Mouse (Mus musculus): ENCODE data around the gene U2af2. TPM values are rescaled to one million over a fixed set of nuclear protein-coding genes. Genes with fewer than 3 reads are reported as not detected.
"Not testable (repeated sequence)": the region's sequence is repeated elsewhere in the genome, so short reads cannot be mapped to it uniquely, and the experiment has no call there.

Gene U2af2
- polyA plus RNA-seq, 1 experiment from 2014 or later: 189 TPM

DNA sequence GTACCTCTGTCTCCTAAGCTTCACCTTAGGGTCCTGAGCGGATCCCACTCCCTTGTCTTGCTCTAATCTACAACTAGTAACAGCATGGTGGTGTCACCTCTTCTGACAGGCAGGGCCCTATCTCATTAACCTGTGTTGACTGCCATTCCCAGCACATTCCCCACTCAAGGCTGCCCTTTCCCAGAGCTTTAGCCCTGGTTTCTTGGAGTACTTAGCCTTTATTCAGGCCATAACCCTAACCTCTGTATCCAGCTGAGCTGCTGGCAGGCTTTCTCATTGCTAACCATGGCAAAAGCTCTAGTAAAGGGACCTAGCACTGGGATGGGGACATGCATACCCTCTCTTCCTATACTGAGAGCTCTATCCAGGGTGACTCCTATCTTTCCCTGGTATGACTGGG is 3.3 kb upstream of the U2af2 start:
- Histone ChIP-seq H3K27me3 (replicated peaks; ENCODE audit: low read depth, poor library complexity, severe bottlenecking) (peaks cover 56% of the 10 kb centered on the region), H3K36me3 (replicated peaks) (no peaks in the 10 kb centered on the region), H3K27ac (replicated peaks) (no peak overlapping the region), H3K4me1 (peaks cover 40% of the 10 kb centered on the region), H3K9me3 (0 out of 2 replicates have a peak, but pooled peaks cover 3% of the 10 kb centered on the region), H3K4me3 (peak overlapping the region; percentile 11; the same call in 1 of the 2 replicates)
- WGBS: 86% methylated on average over 1 of the region's 1 CpGs
- no peak for DNase-seq (ENCODE audit: low spot score)

DNA sequence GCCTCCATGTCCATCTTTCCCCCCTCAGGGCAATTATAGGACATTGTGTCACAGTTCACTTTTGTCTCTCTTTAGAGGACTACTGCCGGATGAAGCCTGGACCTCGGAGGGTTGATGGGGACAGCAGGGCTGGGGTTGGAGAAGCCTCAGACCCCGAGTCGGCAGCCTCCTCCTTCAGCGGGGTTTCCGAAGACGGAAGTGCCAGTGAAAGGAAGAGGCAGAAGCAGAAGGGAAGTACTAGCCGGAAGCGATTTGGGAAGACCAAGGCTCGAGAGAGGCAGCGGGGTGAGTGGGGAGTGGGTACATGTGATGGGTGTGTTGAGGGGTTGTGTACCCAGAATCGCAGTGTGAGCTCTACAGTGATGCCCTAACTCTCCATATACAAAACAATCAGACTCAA is 2.5 kb upstream of the U2af2 start:
- Histone ChIP-seq H3K9me3 (0 out of 2 replicates have a peak, but pooled peaks cover 3% of the 10 kb centered on the region), H3K36me3 (replicated peaks) (peaks cover 4% of the 10 kb centered on the region), H3K4me1 (peaks cover 40% of the 10 kb centered on the region), H3K27me3 (replicated peaks; ENCODE audit: low read depth, poor library complexity, severe bottlenecking) (peaks cover 48% of the 10 kb centered on the region), H3K4me3 (0 out of 2 replicates have a peak overlapping the region, but pooled peaks have one; percentile 67), H3K27ac (replicated peaks) (no peak overlapping the region)
- DNase-seq (ENCODE audit: low spot score): no peak
- 90% methylated on average over 12 of the region's 12 CpGs for WGBS

GRCm38 (mm10) chr7:5060239-5060731 is 1.7 kb upstream of the U2af2 start:
- Histone ChIP-seq H3K27ac (replicated peaks) (peak overlapping the region; percentile 96), H3K4me3 (peak overlapping the region; percentile 67), H3K9me3 (0 out of 2 replicates have a peak, but pooled peaks cover 3% of the 10 kb centered on the region), H3K4me1 (peaks cover 40% of the 10 kb centered on the region), H3K27me3 (replicated peaks; ENCODE audit: low read depth, poor library complexity, severe bottlenecking) (peaks cover 39% of the 10 kb centered on the region), H3K36me3 (replicated peaks) (peaks cover 10% of the 10 kb centered on the region)
- 3% methylated on average over 27 of the region's 27 CpGs for WGBS
- DNase-seq (ENCODE audit: low spot score): peak; percentile 85

DNA sequence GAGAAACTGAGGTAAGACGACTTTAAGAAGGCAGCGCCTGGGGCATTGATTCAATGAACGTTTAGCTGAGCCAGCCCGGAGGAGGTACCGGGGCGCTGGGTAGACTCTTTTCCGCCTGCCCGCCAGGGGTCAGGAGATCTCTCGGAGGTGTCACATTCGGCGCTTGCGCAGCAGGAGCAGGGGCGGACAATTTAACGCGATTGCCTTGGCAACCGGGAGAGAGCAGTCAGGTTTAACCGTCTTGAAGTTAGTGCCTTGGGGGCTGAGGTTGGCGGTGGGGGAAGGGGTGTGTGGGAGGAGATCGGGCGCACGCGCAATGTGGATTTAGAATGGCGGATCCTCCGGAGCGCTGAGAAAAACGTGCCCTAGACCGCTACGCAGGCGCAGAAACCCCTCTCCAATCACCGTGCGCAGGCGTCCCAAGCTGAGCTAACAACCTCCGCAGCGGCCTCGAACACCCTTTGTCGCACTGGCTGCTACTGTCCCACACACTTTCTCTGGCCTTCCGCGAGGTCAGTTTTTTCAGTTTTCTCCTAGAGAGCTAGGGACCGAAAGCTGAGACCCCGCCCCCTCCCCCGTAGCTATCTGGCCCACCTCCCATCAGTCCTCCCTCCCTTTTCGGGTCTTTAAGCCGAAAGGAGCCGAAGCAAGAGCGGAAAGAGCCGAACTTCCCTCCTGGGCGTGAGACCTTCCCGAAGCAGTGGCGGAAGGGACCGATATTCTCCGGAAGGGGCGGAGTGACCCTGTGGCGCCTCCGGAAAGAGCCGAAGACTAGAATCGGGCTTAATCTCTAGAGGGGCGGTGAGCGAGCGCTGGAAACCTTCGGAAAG is 784 bp upstream of the U2af2 start:
- peak; percentile 96 for DNase-seq (ENCODE audit: low spot score)
- Histone ChIP-seq H3K4me3 (peak overlapping the region; percentile 67), H3K9me3 (0 out of 2 replicates have a peak, but pooled peaks cover 3% of the 10 kb centered on the region), H3K27ac (replicated peaks) (peak overlapping the region; percentile 96), H3K36me3 (replicated peaks) (peaks cover 19% of the 10 kb centered on the region), H3K27me3 (replicated peaks; ENCODE audit: low read depth, poor library complexity, severe bottlenecking) (peaks cover 31% of the 10 kb centered on the region), H3K4me1 (peaks cover 45% of the 10 kb centered on the region)
- WGBS: under 1% methylated on average over 60 of the region's 60 CpGs

GRCm38 (mm10) chr7:5062360-5063001 is 538 bp downstream of the U2af2 start:
- peaks cover 17% of the 10 kb centered on the region for H3K27me3 ChIP-seq (replicated peaks; ENCODE audit: low read depth, poor library complexity, severe bottlenecking)
- peak overlapping the region; percentile 96 for H3K27ac ChIP-seq (replicated peaks)
- under 1% methylated on average over 51 of the region's 51 CpGs for WGBS
- H3K4me3 ChIP-seq: peak overlapping the region; percentile 67
- H3K4me1 ChIP-seq: peaks cover 34% of the 10 kb centered on the region
- no peaks in the 10 kb centered on the region for H3K9me3 ChIP-seq
- peak; percentile 86 for DNase-seq (ENCODE audit: low spot score)
- H3K36me3 ChIP-seq (replicated peaks): peaks cover 32% of the 10 kb centered on the region

DNA sequence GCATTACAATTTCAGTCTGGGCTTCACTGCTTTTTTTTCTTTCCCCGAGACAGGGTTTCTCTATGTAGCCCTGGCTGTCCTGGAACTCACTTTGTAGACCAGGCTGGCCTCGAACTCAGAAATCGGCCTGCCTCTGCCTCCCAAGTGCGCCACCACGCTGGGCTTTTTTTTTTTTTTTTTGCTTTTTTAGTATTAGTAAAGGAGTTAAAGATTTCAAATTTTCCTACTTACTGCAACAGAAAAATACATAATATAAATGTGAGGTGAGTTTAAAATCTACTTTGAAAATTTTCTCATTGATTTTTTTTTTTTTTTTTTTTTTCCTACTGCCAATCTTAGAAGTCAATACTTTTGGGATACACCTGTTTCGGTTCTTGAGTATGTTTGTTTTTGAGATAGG is 2.9 kb downstream of the U2af2 start:
- peaks cover 57% of the 10 kb centered on the region for H3K36me3 ChIP-seq (replicated peaks)
- peak overlapping the region; percentile 67 for H3K4me3 ChIP-seq
- no peaks in the 10 kb centered on the region for H3K9me3 ChIP-seq
- H3K27me3 ChIP-seq (replicated peaks; ENCODE audit: low read depth, poor library complexity, severe bottlenecking): no peaks in the 10 kb centered on the region
- H3K4me1 ChIP-seq: peaks cover 27% of the 10 kb centered on the region
- no peak for DNase-seq (ENCODE audit: low spot score)
- WGBS: 94% methylated on average over 6 of the region's 6 CpGs
- H3K27ac ChIP-seq (replicated peaks): no peak overlapping the region

DNA sequence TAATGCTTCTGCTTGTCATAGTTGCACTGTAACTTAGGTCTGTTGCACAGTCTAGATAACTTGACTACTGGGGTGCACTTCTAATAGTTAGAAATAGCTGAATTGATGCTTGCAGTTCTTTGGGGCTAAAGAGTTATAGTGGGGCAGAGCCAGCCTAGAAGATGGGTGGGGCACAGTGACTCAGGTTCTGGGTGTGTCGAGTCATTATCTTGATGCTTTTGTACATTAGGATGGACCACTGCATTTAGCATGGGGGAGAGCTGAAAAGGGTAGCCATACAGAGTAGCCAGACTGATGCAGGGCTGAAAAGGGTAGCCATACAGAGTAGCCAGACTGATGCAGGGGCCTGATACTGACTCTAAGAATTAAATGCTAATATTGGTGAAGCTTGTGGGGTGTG is 11.6 kb downstream of the U2af2 start:
- DNase-seq (ENCODE audit: low spot score): no peak
- Histone ChIP-seq H3K27me3 (replicated peaks; ENCODE audit: low read depth, poor library complexity, severe bottlenecking) (no peaks in the 10 kb centered on the region), H3K9me3 (no peaks in the 10 kb centered on the region), H3K36me3 (replicated peaks) (peaks cover 99% of the 10 kb centered on the region), H3K4me1 (no peaks in the 10 kb centered on the region), H3K27ac (replicated peaks) (no peak overlapping the region), H3K4me3 (no peak overlapping the region)
- WGBS: 88% methylated on average over 1 of the region's 1 CpGs

DNA sequence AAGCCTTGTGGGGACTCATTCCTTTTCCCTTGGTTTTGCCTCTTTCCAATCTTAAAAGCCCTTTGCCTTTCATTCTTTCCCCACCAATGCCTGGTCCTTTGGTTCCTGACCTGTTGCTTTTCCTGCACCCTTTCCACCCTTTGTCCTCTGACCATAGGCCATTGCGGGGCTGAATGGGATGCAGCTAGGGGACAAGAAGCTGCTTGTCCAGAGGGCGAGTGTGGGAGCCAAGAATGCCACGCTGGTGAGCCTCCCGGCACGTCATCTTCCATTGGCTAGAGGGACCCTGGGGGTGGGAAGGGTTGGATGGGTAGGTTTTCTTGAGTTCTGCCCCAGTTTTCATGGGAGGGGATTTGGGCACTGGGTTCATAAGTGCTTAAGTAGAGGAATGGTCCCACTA is 13.0 kb downstream of the U2af2 start:
- H3K36me3 ChIP-seq (replicated peaks): peaks cover 95% of the 10 kb centered on the region
- H3K4me1 ChIP-seq: peaks cover 3% of the 10 kb centered on the region; the same call in 1 of the 2 replicates
- no peak overlapping the region for H3K27ac ChIP-seq (replicated peaks)
- 87% methylated on average over 5 of the region's 5 CpGs for WGBS
- no peak for DNase-seq (ENCODE audit: low spot score)
- H3K27me3 ChIP-seq (replicated peaks; ENCODE audit: low read depth, poor library complexity, severe bottlenecking): no peaks in the 10 kb centered on the region
- no peaks in the 10 kb centered on the region for H3K9me3 ChIP-seq
- H3K4me3 ChIP-seq: no peak overlapping the region

GRCm38 (mm10) chr7:5076931-5077330 is 15.0 kb downstream of the U2af2 start:
- H3K4me1 ChIP-seq: peaks cover 17% of the 10 kb centered on the region
- no peak overlapping the region for H3K4me3 ChIP-seq
- no peak for DNase-seq (ENCODE audit: low spot score)
- H3K27ac ChIP-seq (replicated peaks): no peak overlapping the region
- peaks cover 78% of the 10 kb centered on the region for H3K36me3 ChIP-seq (replicated peaks)
- no peaks in the 10 kb centered on the region for H3K27me3 ChIP-seq (replicated peaks; ENCODE audit: low read depth, poor library complexity, severe bottlenecking)
- 94% methylated on average over 2 of the region's 2 CpGs for WGBS
- H3K9me3 ChIP-seq: no peaks in the 10 kb centered on the region

DNA sequence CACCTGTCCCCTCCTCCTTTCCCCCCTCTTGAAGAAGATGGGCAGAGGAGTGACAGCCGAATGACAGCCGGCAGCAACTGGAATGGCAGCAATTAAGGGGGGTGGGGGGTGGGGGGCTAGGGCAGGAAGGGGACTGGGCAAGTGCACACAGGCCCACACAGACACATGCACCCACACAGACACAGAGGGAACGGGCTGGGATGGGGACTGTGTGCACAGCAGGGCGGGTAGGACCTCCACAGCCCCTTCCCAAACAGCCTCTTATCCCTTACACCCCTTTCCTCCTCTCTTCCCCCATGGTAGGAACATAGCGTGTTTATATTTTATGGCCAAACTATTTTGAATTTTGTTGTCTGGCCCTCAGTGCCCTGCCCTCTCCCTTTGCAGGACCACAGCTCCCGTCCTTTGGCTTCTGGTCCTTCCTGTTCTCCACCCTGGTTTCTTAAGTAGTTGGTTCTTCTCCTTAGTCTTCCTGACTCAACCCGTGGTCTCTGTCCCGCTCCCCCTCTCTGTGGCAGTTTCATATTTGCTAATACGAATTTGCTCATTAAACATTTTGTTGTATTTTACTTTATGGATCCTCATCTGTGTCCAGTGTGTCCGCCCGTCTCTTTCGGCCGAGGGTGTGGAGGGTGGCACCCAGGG is 17.5 kb downstream of the U2af2 start:
- not testable (repeated sequence) for DNase-seq (ENCODE audit: low spot score); H3K27me3 ChIP-seq (replicated peaks; ENCODE audit: low read depth, poor library complexity, severe bottlenecking); H3K9me3 ChIP-seq
- Histone ChIP-seq H3K36me3 (replicated peaks) (peaks cover 76% of the 10 kb centered on the region), H3K4me1 (peaks cover 17% of the 10 kb centered on the region), H3K27ac (replicated peaks) (peak overlapping the region; percentile 95), H3K4me3 (peak overlapping the region; percentile 98)
- 50% methylated on average over 11 of the region's 13 CpGs for WGBS

- Histone ChIP-seq H3K27ac (replicated peaks) (peak within 1 kb of the TSS; percentile 95), H3K27me3 (replicated peaks; ENCODE audit: low read depth, poor library complexity, severe bottlenecking) (no peaks in the 10 kb centered on the region), H3K4me1 (peaks cover 17% of the 10 kb centered on the region), H3K4me3 (peak within 1 kb of the TSS; percentile 98), H3K9me3 (no peaks in the 10 kb centered on the region), H3K36me3 (replicated peaks) (peaks cover 76% of the 10 kb centered on the region)
- DNase-seq (ENCODE audit: low spot score): peak; percentile 97
- WGBS: under 1% methylated on average over 76 of the region's 81 CpGs
These were observed 18.2 kb downstream of the U2af2 start, which contains the start of gene Epn1 for GRCm38 (mm10) chr7:5080010-5080751. Gene Epn1 (plus strand): TSS chr7:5080235.

- Histone ChIP-seq H3K36me3 (replicated peaks) (peaks cover 76% of the 10 kb centered on the region), H3K27ac (replicated peaks) (peak overlapping the region; percentile 95), H3K4me3 (peak overlapping the region; percentile 98), H3K4me1 (peaks cover 17% of the 10 kb centered on the region), H3K27me3 (replicated peaks; ENCODE audit: low read depth, poor library complexity, severe bottlenecking) (no peaks in the 10 kb centered on the region), H3K9me3 (no peaks in the 10 kb centered on the region)
- peak; percentile 10 for DNase-seq (ENCODE audit: low spot score)
- 24% methylated on average over 6 of the region's 6 CpGs for WGBS
These were observed 18.9 kb downstream of the U2af2 start for GRCm38 (mm10) chr7:5080815-5081214.
